Mouse (Mus musculus) regulatory T cell (primary cell): ENCODE data around the gene Chrna10.

Experiments
- in situ Hi-C: fragments of 300-600 bp; cut with MboI, MseI; formaldehyde crosslinking; loops from one replicate; pipeline ENCODE4 v1.15.1; 2025; ENCODE audit warnings: high pct_unique_total_duplicates

Gene Chrna10

DNA sequence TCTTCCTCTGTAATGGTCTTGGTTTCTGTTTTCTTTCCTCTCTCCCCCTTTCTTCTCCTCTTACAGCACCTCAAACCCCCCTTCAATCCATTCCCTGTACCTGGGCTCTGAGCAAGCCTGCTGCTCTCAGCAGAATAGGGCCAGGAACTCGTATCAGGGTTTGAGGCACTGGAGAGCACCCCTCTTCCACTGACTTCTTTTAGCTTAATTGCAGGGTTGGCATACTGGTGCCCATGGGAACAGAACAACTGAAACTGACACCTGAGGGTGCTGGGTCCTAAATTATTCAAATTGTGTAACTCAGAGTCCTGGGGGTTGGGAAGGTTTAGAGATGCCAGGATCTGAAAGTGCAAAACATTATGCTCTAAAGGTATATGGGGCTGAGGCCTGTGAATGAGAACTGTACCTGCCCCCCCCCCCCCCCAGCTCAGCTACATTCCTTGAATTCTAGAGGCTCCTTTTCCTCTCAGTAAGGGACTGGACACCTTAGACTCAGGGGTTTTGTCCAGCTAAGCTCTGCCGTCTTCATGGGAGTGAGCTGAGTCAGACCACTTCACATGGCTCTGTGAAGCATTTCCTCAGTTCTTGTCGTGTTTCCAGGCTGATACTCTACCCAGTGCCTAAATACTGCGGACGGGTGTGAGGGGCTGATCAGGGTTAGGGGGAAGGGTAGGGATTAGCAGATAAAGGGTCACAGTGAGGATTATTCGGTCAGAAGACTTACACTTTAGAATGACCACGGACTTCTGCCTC lies at the start of gene Chrna10:
TSS of gene Chrna10 (minus strand) at position 250 of the 753 bp plus-strand sequence.
- in situ Hi-C loops = no loop called here

DNA sequence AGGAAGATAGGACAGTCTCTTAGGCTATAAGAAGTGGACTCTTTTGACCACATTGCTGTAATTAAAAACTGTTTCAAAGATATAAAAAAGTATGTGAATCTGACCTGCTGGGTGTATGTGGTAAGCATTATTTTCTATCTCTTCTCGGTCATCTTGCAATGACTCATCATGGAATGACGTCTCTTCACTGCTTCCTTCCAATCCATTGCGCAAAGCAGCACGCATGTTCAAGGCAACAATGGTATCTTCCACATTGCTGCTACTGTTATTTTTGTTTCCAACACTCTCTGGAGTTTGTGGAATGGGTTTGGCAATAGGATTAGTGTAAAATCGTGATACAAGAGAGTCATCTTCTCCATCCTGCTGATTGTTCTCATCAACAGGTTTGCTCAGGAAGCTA lies 37.1 kb upstream of the Chrna10 start:
- in situ Hi-C loops = no loop called here

DNA sequence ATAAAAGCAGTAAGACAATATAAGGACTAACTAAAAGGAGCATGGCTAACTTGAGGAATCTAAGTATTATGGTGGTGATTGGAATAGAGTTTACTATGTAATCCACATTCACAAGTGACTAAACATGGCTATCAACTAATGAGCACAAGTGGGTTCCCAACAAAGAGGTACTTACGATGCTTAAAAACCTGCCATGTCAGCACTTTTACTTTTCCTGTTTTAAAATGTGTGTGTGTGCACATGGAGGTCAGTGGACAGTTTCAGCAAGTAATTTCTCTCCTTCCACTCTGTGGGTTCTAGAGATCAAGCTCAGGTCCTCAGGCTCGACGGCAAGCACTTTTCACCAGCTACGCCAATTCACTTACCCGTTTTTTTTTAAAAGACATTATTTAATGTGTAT lies 21.3 kb upstream of the Chrna10 start:
- in situ Hi-C loops = no loop called here

DNA sequence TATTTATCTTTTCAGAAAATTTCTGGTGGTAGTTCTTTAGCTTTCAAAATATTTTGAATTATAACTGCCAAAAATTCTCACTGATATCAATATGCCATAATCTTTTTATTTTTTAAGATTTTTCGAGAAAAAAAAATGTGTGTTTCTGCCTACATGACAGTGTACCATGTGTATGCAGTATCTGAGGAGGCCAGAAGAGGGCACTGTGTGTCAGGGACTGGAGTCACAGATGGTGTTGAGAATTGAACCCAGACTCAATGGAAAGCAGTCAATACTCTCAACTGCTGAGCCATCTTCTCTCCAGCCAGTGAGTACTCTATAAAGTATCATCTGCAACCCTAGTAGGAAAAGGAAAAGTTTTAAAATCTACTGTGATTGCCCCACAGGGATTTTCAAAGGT lies 20.8 kb upstream of the Chrna10 start:
- in situ Hi-C loops = no loop called here

DNA sequence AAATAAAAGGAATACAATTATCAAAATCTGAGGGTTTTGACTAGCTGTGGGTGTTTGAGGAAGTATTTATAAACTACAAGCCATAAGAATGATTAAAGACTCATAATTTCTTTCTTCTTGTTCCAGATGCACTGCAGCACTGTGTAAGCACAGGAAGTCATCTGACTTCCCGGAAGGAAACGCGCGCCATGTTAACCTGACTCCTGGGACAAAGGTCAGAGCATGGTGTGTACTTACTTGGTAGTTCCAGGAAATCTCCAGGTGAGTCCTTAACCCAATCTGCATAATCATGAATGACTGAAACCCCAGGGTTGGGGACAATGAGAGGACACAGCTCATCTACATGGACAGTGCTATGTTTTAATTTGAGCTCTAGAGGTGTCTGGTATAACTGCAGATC lies 15.8 kb upstream of the Chrna10 start:
- in situ Hi-C loops = no loop called here

DNA sequence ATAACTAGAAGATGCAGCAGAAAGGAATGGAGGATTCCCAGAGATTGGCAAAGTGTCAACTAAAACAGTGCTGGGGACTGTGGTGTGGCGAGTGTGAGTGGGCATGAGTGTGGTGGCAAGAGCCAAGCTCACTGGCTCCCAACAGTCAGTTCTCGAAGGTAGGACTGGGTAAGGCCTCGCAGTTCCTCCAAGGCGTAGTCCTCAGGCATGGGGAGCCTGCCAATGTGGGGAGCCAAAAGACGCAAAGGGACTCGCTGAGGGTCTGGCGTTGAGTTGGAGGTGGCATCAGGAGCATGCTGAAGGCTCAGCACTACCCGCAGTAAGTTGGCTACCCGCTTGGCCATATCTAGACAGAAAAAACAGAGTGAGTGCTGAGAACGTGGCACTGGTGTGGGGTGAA lies 3.7 kb upstream of the Chrna10 start:
- in situ Hi-C loops = no loop called here

DNA sequence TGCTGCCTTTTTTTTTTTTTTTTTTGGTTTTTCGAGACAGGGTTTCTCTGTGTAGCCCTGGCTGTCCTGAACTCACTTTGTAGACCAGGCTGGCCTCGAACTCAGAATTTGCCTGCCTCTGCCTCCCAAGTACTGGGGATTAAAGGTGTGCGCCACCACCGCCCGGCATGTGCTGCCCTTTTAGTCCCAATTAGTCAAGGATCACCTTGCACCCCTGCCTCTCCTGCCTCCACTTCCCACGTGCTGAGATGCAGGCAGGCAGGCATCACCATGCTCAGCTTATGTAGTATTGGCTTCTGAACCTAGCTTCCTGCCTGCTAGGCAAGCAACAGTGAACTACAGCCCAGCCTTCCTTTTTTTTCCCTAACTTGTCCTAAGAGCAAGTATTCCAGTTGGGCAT lies 754 bp upstream of the Chrna10 start:
- in situ Hi-C loops = no loop called here

DNA sequence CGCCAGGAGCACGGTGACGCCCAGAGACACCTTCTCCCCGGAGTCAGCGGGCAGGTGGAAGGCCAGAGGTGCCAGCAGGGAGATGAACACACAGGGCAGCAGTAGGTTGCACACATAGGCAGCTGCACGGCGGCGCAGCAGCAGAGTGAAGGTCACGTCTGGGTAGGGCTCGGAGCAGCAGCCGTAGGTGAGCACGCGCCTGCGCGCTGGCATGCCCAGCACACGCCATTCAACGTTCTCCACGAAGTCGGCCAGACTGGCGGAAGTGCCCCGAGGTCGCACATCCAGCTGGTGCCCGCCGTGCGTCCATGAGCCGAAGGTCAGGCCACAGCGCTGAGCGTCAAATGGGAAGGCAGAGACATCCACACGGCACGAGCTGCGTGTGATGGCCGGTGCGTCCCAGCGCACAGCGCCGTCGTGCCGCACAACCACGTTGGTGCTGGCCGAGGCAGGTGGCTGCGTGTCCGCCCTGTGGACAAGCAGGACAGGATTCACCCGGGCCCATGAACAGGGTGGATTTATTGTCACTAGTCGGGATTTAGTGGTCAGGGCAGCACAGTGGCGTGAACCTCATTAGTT lies 3.4 kb downstream of the Chrna10 start:
- in situ Hi-C loops = no loop called here

DNA sequence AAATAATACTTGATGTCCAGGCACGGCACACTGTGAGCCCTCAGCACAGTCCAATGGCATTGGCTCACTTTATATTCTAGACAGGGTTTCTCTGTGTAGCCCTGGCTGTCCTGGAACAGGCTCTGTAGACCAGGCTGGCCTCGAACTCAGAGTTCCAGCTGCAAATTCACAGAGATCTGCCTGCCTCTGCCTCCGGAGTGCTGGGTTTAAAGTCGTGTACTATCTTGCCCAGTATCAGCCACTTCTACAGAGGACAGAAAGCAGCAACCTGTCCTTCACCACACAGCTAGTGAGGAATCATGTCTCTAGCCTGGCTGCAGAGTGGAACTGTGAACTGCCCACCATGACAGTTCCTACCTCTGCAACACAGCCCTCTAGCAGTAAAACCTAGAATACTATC lies 6.9 kb downstream of the Chrna10 start:
- in situ Hi-C loops = no loop called here

DNA sequence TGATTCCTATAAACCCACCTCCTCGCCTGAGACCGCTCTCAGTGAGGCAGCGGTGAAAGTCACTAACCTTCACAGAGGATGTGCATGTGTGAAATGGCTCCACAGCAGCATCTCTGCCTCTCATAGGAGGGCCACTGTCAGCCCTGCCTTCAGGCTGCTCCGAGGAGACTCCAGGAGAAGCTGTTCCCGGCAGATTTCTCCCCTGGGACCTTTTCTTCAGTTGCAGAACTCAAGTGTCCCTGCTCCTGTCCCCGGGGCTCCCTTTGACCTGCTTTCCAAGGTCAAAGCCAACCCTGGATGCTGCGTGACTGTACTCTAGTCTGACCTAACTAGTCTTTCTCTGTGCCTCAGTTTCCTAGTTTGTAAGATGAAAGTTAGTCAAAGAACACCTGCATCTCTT lies 7.5 kb downstream of the Chrna10 start, which contains the start of gene Art5:
TSS of gene Art5 (minus strand) at position 319 of the 400 bp plus-strand sequence.
- in situ Hi-C loops = no loop called here

DNA sequence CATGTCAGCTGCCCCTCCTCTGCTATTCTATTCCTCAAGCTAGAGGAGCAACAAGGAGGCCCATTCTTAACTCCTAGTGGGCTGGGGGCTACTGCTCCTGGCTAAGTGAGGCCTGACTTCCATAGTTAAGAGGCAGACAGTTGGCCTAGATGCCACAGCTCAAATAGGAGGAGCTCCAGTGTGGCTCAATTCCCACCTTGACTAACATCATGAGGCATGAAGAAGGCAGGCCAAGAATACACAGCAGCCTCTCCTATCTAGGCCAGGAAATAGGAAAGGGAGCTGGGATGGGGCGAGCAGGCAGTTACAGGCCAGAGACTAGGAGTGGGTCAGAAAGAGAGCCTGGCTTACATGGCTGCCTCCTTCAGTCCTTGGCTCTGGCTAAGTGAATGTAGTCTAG lies 8.4 kb downstream of the Chrna10 start:
- in situ Hi-C loops = no loop called here

DNA sequence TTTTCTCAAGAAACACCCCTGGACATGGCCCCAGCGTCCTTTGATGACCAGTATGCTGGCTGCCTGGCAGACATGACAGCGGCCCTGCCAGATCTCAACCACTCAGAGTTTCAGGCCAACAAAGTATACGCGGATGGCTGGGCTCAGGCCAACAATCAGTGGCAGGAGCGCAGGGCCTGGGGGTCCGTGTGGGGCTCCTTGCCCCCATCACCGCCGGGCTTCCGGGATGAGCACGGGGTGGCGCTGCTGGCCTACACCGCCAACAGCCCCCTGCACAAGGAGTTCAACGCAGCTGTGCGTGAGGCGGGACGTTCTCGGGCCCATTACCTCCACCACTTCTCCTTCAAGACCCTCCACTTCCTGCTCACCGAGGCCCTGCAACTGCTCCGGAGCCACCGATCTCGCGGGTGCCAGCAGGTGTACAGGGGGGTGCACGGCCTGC lies 9.9 kb downstream of the Chrna10 start:
- in situ Hi-C loops = no loop called here

DNA sequence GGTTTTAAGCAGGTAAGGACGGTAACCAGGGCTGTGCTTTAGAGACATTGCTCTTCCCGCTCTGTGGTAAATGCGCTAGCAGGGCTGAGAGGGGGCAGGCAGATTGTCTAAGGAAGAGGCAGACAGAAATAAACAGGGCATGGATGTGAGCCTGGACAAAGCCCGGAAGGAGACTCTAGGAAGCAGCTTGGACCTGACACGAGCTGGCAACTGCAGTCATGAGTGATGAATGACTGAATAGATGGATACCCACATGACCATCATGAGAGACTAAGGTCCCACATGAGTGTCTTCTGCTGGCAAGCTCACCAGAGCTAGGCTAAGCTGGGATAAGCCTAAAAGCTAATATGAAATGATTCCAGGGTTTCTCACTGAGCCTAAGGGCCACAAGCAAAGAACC lies 12.5 kb downstream of the Chrna10 start:
- in situ Hi-C loops = no loop called here

DNA sequence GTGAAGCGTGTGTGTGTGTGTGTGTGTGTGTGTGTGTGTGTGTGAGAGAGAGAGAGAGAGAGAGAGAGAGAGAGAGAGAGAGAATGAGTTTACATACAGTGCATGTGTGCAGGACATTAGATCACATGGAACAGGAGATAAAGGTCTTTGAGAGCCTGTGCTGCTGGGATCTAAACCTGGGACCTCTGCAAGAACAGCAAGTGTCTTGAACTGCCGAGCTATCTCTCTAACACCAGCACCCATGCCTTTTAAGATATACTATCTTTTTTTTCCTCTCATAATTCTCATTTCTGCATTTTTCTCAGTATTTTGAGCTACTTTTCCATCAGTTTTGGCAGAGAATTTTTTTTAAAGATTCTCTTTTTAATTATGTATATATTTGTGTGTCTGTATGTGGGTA lies 13.1 kb downstream of the Chrna10 start:
- in situ Hi-C loops = no loop called here

DNA sequence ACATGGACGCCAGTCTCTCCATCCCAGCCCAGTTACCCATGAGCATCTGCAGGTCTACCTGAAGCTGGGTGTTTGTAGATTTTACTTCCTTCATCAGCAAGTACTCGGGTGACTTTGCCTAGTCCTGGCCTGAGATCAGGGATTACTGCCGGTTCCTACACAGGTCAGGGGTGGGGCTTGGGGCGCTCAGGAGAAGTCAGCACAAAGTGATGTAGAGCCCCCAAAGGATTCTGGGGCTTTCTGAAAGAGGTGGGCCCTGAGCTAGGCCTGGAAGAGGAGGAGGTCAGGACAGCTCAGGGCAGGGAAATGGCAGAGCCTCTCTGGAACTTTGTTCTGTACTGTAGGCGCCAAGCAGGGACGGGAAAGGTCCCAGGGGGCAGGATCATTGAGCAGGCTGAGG lies 13.9 kb downstream of the Chrna10 start:
- in situ Hi-C loops = no loop called here

DNA sequence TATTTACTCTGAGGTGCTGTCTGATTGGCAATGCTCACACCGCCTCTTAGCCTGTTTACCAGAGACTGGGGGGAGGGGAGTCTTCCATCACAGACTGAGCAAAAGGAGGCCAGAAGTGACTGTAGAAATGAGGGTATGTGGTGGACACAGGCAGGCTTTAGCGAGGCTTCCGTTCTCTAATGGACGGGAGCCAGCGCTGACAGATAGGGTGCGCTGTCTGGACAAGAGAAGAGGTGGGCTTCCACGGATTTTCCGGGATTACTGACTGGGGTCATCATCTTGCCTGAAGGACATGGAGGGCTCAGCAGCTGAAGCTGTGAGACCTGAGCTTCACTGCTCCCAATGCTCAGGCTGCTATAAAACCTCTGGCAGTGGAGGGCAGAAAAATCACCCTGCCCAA lies 14.4 kb downstream of the Chrna10 start:
- in situ Hi-C loops = no loop called here

DNA sequence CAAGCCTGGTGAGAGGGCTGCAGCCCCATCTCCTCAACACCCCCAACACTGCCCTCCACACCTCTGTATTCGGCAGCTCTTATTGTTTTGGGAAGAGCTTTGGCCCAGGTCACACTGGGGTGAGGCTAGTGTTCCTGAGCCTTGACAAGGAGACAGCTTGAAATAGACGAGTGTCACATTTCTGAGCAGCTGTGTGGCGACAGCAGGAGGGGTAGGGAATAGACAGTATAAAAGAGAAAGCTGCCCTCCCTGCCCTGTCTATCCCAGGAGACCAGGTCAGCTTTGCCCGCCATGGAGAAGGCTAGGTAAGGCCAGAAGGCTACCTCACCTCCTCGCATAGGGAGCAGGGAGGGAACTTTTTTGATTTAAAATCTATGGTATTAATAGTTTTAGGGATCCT lies 15.1 kb downstream of the Chrna10 start, which contains the start of gene Art1:
TSS of gene Art1 (plus strand) at position 257 of the 400 bp plus-strand sequence.
- in situ Hi-C loops = no loop called here

DNA sequence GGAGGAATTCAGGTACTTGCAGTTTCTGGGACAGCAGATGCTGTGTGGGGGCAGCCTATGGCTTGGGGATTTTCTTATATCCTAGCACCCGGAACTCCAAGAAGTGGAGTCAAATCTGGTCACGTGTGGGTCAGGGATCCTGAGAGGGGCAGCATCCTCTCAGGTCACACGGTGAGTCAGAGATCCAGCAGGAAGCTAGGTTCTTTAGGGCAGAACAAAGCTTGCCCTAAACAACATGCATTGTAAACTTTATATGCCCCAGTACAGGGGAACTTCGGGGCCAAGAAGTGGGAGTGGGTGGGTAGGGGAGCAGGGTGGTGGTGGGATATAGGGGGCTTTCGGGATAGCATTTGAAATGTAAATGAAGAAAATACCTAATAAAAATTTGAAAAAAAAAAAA lies 15.8 kb downstream of the Chrna10 start:
- in situ Hi-C loops = no loop called here

DNA sequence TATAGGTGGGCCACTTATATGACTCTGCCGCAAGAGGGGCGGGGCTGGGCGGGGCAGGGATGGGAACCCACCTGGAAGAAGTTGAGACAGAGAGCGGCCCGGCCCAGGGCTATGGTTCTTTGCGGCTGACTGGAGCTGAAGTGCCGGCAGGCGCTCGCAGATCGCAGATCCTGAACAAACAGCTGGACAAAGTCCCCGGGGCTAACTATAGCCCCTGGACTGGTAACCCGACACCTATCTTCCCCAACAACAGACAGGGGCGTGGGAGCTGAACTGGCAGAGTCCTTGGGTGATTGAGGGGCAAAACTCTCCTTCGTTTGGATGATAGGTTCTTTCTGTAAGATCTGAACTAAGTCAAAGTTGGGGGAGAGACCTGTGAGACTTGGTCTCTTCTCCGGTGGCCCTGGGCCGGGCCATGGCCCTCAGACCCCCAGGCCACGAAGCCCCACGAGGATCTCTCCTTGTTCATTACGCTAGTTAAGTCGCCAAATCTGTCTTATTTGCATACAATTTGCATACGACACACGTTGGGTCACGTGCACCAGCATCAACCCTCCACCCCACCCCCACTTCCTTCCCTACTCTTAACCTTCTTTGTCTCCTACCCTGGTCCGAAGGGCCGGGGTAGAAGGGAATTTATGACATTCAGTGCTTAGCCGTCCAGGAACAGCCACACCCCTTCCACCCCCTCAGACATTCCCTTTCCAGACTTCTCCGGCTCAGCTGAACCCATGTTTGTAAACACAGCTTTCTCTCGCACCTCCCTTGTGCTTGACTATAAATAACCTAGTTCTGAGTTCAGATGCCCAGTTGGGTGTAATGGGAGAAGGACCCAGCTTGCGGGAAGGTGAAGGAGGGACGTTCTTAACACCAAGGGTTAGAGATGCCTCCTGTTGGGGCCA lies 16.6 kb downstream of the Chrna10 start:
- in situ Hi-C loops = no loop called here

DNA sequence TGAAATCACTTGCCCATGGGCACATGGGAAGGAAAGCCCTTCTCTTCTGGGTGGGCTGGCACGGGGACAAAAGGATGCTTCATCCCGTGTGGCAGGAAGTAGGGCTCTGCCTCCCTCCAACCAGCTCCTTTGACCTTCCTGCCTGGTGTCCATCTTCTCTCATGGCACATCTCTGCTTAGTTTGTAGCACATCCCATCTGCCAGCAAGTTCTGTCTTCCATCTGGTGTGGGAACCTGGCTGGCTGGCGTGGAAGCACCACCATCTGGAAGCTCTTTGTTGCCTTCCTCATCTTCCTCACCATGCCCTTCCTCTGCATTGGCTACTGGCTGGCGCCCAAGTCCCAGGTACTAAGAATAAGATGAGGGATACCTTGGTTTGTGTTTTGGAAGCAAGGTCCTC lies 29.3 kb downstream of the Chrna10 start:
- in situ Hi-C loops = no loop called here

DNA sequence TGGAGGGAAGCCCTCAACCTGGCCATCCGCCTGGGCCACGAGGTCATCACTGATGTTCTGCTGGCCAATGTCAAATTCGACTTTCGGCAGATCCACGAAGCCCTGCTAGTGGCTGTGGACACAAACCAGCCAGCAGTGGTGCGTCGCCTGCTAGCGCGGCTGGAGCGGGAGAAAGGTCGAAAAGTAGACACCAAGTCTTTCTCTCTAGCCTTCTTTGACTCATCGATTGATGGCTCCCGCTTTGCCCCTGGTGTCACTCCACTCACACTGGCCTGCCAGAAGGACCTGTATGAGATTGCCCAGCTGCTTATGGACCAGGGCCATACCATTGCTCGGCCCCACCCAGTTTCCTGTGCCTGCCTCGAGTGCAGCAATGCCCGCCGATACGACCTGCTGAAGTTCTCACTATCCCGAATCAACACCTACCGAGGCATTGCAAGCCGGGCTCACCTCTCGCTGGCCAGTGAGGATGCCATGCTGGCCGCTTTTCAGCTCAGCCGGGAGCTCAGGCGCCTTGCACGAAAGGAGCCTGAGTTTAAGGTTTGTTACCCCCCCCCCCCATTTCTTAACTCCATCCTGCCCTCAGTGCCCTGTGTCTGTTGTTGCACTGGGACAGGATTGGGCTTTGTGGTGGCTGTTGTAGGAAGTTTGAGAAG lies 32.5 kb downstream of the Chrna10 start:
- in situ Hi-C loops = no loop called here

DNA sequence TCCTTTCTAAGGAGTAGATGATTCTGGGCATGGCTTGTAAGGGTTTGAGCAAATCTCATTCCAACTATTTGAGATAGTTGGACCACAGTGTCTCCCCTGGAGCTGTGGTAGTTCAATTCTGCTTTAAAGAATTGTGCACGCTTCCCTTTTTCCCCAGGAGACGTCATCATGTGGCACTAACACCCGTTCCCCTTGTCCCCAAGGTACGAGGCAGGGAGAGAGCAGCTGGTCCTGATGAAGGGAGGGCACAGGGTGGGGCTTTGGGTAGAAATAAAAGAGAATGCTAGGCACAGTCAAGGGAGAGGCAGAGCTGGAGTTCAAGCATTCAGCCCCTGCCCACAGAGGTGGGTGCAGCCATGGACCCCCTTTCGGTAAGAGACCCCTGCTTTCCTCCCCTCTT lies 33.8 kb downstream of the Chrna10 start, which contains the start of gene Trpc2:
TSS of gene Trpc2 (plus strand) at position 301 of the 400 bp plus-strand sequence.
- in situ Hi-C loops = no loop called here
